ENCODE assay signal across 22 mouse cellular contexts in genomic region chr10:14099182-14099581, GRCm38 (mm10).
A peak's percentile ranks its signal among the peaks of the same experiment; 100 is the strongest.
DNase-seq lines count a peak whose midpoint lies in the region; ATAC-seq and TF ChIP-seq lines count a peak whose summit lies in the region.
"Had no signal": no experiment of that assay in that cellular context is flagged by ENCODE, and none has a peak within 500 bp of the region (broad histone marks: within the 10 kb centered on the region; RNA-seq: fewer than 3 reads in every experiment).

No protein-coding gene starts in this region.

- peak; percentile 34 for DNase-seq in gastrocnemius, adult 2 months
- DNase-seq in gastrocnemius, adult 8-10 months (ENCODE audit: low spot score in 2 of 2): no peak
- peak; percentile 96 for DNase-seq in brain, adult 2 months (ENCODE audit: low read depth, low spot score)
- DNase-seq in cerebellum, adult 2 months: peak; percentile 67 to 92
- peak; percentile 71 to 75 for DNase-seq in cerebellum, postnatal 25 days
- no peak for DNase-seq in urinary bladder, postnatal 10 days (ENCODE audit: low spot score)
- DNase-seq: kidney, adult 18-20 months; kidney, postnatal 4 days; liver; lung, postnatal 4 days; right cerebral cortex, postnatal 4 days had no signal

- no peak for ATAC-seq in granulocyte monocyte progenitor cell, adult 5-6 weeks (replicated peaks; ENCODE audit: poor library complexity, severe bottlenecking)
- ATAC-seq: forebrain, embryonic 16.5 days; midbrain, embryonic 15.5 days; Patski had no signal

- 9% methylated on average over 4 of the region's 4 CpGs for WGBS in cerebellum, adult 2 months

- TF ChIP-seq CTCF in gastrocnemius, adult 2 months (IDR thresholded peaks at IDR 0.05): no peak
- TF ChIP-seq CTCF in cerebellum, adult 2 months (IDR thresholded peaks at IDR 0.05; ENCODE audit: borderline replicate concordance, insufficient read depth, low read depth, low read length): no peak

- intact Hi-C loops in gastrocnemius, adult 2 months (cut with DNase I): no loop called here

- H3K27ac ChIP-seq in gastrocnemius, adult 2 months: peak overlapping the region; percentile 59; the same call in 1 of the 2 replicates
- peak overlapping the region; percentile 32; the same call in 1 of the 2 replicates for H3K27ac ChIP-seq in cerebellum, adult 2 months (ENCODE audit: insufficient read depth, low read length)
- H3K27ac ChIP-seq: forebrain, embryonic 10.5 days; heart, embryonic 13.5 days; hindbrain, embryonic 12.5 days; limb, embryonic 10.5 days; liver, embryonic 15.5 days; midbrain, embryonic 15.5 days; neural tube, embryonic 13.5 days had no signal

- no peaks in the 10 kb centered on the region for H3K27me3 ChIP-seq in cerebellum, adult 2 months (ENCODE audit: control insufficient read depth, insufficient read depth, low read length)
- H3K27me3 ChIP-seq: heart, embryonic 13.5 days; hindbrain, embryonic 12.5 days; liver, embryonic 15.5 days; midbrain, embryonic 15.5 days; neural tube, embryonic 13.5 days; Patski had no signal

- peaks cover 21% of the 10 kb centered on the region for H3K4me1 ChIP-seq in cerebellum, adult 2 months (ENCODE audit: control insufficient read depth, insufficient read depth, low read length)
- H3K4me1 ChIP-seq: forebrain, embryonic 10.5 days; hindbrain, embryonic 12.5 days; limb, embryonic 10.5 days; liver, embryonic 15.5 days; midbrain, embryonic 15.5 days had no signal

- H3K4me3 ChIP-seq in gastrocnemius, adult 2 months: no peak overlapping the region
- no peak overlapping the region for H3K4me3 ChIP-seq in cerebellum, adult 2 months (replicated peaks; ENCODE audit: insufficient read depth, low read depth, low read length)
- H3K4me3 ChIP-seq: forebrain, embryonic 10.5 days; heart, embryonic 13.5 days; hindbrain, embryonic 12.5 days; limb, embryonic 10.5 days; liver, embryonic 15.5 days; midbrain, embryonic 15.5 days; myocyte; neural tube, embryonic 13.5 days had no signal

- TF ChIP-seq POLR2A in cerebellum, adult 2 months (IDR thresholded peaks at IDR 0.05; ENCODE audit: borderline replicate concordance, insufficient read depth, low read length): no peak

Comparison
In these comparisons a context has a peak if more than half of its experiments do, and no peak if none do; other contexts are left out.
1. DNase-seq: peak in gastrocnemius, adult 2 months (single experiment), brain, adult 2 months (single experiment), cerebellum, adult 2 months (2 of 2) and cerebellum, postnatal 25 days (2 of 2); none in gastrocnemius, adult 8-10 months (0 of 2) and urinary bladder, postnatal 10 days (single experiment).